Mouse (Mus musculus): ENCODE results near the gene Dntt. TPM values are rescaled to one million over a fixed set of nuclear protein-coding genes. Genes with fewer than 3 reads are reported as not detected.

The Dntt gene
- polyA plus RNA-seq, 1 experiment from 2014 or later: not detected

GRCm38 (mm10) chr19:41014003-41014402 lies 15.1 kb upstream of the Dntt start:
- ATAC-seq (ENCODE audit: low FRiP score, low read depth): no peak
- H3K9ac ChIP-seq: no peak overlapping the region
- no peak overlapping the region for H3K4me3 ChIP-seq
- no peaks in the 10 kb centered on the region for H3K36me3 ChIP-seq
- 22% methylated on average over 9 of the region's 9 CpGs for WGBS
- peaks cover 7% of the 10 kb centered on the region for H3K4me1 ChIP-seq
- peaks cover 19% of the 10 kb centered on the region for H3K27me3 ChIP-seq
- no peaks in the 10 kb centered on the region for H3K9me3 ChIP-seq
- no peak overlapping the region for H3K4me2 ChIP-seq (replicated peaks)
- no peak overlapping the region for H3K27ac ChIP-seq

- peak; percentile 19; the same call in 1 of the 2 replicates for ATAC-seq (ENCODE audit: low FRiP score, low read depth)
- Histone ChIP-seq H3K4me3 (peak overlapping the region; percentile 20; the same call in 1 of the 2 replicates), H3K36me3 (no peaks in the 10 kb centered on the region), H3K27me3 (peaks cover 26% of the 10 kb centered on the region), H3K9ac (peak overlapping the region; percentile 31; the same call in 1 of the 2 replicates), H3K4me1 (peaks cover 7% of the 10 kb centered on the region), H3K9me3 (no peaks in the 10 kb centered on the region), H3K4me2 (replicated peaks) (peak overlapping the region; percentile 59), H3K27ac (no peak overlapping the region)
- 19% methylated on average over 14 of the region's 14 CpGs for WGBS
Measured at GRCm38 (mm10) chr19:41015951-41016716, 12.9 kb upstream of the Dntt start.

GRCm38 (mm10) chr19:41019164-41019675 lies 9.9 kb upstream of the Dntt start:
- H3K4me2 ChIP-seq (replicated peaks): no peak overlapping the region
- no peaks in the 10 kb centered on the region for H3K36me3 ChIP-seq
- no peak overlapping the region for H3K9ac ChIP-seq
- no peaks in the 10 kb centered on the region for H3K9me3 ChIP-seq
- H3K4me1 ChIP-seq: peaks cover 4% of the 10 kb centered on the region; the same call in 1 of the 2 replicates
- no peak overlapping the region for H3K4me3 ChIP-seq
- H3K27ac ChIP-seq: no peak overlapping the region
- WGBS: 73% methylated on average over 5 of the region's 5 CpGs
- no peak for ATAC-seq (ENCODE audit: low FRiP score, low read depth)
- peaks cover 15% of the 10 kb centered on the region; the same call in 1 of the 2 replicates for H3K27me3 ChIP-seq

- Histone ChIP-seq H3K27me3 (peaks cover 8% of the 10 kb centered on the region; the same call in 1 of the 2 replicates), H3K27ac (no peak overlapping the region), H3K4me2 (replicated peaks) (no peak overlapping the region), H3K4me1 (peaks cover 4% of the 10 kb centered on the region; the same call in 1 of the 2 replicates), H3K36me3 (no peaks in the 10 kb centered on the region), H3K9me3 (no peaks in the 10 kb centered on the region), H3K4me3 (no peak overlapping the region), H3K9ac (no peak overlapping the region)
- no peak for ATAC-seq (ENCODE audit: low FRiP score, low read depth)
- WGBS: 43% methylated on average over 3 of the region's 3 CpGs
Measured at GRCm38 (mm10) chr19:41020537-41020936, 8.5 kb upstream of the Dntt start.

- no peak for ATAC-seq (ENCODE audit: low FRiP score, low read depth)
- Histone ChIP-seq H3K9me3 (no peaks in the 10 kb centered on the region), H3K4me1 (no peaks in the 10 kb centered on the region)
Measured at GRCm38 (mm10) chr19:41022244-41022643, 6.8 kb upstream of the Dntt start.

GRCm38 (mm10) chr19:41026551-41026950 lies 2.5 kb upstream of the Dntt start:
- H3K9me3 ChIP-seq: no peaks in the 10 kb centered on the region
- no peak overlapping the region for H3K9ac ChIP-seq
- no peak for ATAC-seq (ENCODE audit: low FRiP score, low read depth)
- no peaks in the 10 kb centered on the region for H3K4me1 ChIP-seq
- no peak overlapping the region for H3K4me2 ChIP-seq (replicated peaks)
- H3K4me3 ChIP-seq: no peak overlapping the region
- 91% methylated on average over 8 of the region's 8 CpGs for WGBS
- no peaks in the 10 kb centered on the region for H3K27me3 ChIP-seq
- H3K36me3 ChIP-seq: no peaks in the 10 kb centered on the region
- no peak overlapping the region for H3K27ac ChIP-seq

More at GRCm38 (mm10) chr19:41022244-41022643, 6.8 kb upstream of the Dntt start:
- Histone ChIP-seq H3K27me3 (peaks cover 8% of the 10 kb centered on the region; the same call in 1 of the 2 replicates), H3K9ac (no peak overlapping the region), H3K4me3 (no peak overlapping the region), H3K4me2 (replicated peaks) (no peak overlapping the region), H3K27ac (no peak overlapping the region), H3K36me3 (no peaks in the 10 kb centered on the region)
- WGBS: 82% methylated on average over 4 of the region's 4 CpGs

GRCm38 (mm10) chr19:41027024-41027423 lies 2.1 kb upstream of the Dntt start:
- Histone ChIP-seq H3K9ac (no peak overlapping the region), H3K36me3 (no peaks in the 10 kb centered on the region), H3K4me1 (no peaks in the 10 kb centered on the region), H3K4me2 (replicated peaks) (no peak overlapping the region), H3K27me3 (no peaks in the 10 kb centered on the region), H3K27ac (no peak overlapping the region), H3K9me3 (no peaks in the 10 kb centered on the region), H3K4me3 (no peak overlapping the region)
- WGBS: 87% methylated on average over 5 of the region's 5 CpGs
- no peak for ATAC-seq (ENCODE audit: low FRiP score, low read depth)

- H3K4me1 ChIP-seq: no peaks in the 10 kb centered on the region
- H3K9me3 ChIP-seq: no peaks in the 10 kb centered on the region
- 94% methylated on average over 9 of the region's 9 CpGs for WGBS
- no peak overlapping the region for H3K27ac ChIP-seq
- no peak for ATAC-seq (ENCODE audit: low FRiP score, low read depth)
- H3K36me3 ChIP-seq: no peaks in the 10 kb centered on the region
- no peak overlapping the region for H3K4me2 ChIP-seq (replicated peaks)
- H3K27me3 ChIP-seq: no peaks in the 10 kb centered on the region
- no peak overlapping the region for H3K4me3 ChIP-seq
- H3K9ac ChIP-seq: no peak overlapping the region
Measured at GRCm38 (mm10) chr19:41027601-41028000, 1.5 kb upstream of the Dntt start.

GRCm38 (mm10) chr19:41030161-41030560 lies 1.1 kb downstream of the Dntt start:
- H3K4me1 ChIP-seq: peaks cover 6% of the 10 kb centered on the region; the same call in 1 of the 2 replicates
- H3K36me3 ChIP-seq: no peaks in the 10 kb centered on the region
- 70% methylated on average over 6 of the region's 6 CpGs for WGBS
- H3K4me3 ChIP-seq: no peak overlapping the region
- H3K4me2 ChIP-seq (replicated peaks): no peak overlapping the region
- H3K9me3 ChIP-seq: no peaks in the 10 kb centered on the region
- no peak overlapping the region for H3K9ac ChIP-seq
- H3K27me3 ChIP-seq: peaks cover 4% of the 10 kb centered on the region; the same call in 1 of the 2 replicates
- no peak for ATAC-seq (ENCODE audit: low FRiP score, low read depth)
- no peak overlapping the region for H3K27ac ChIP-seq

- Histone ChIP-seq H3K9me3 (no peaks in the 10 kb centered on the region), H3K4me1 (peaks cover 6% of the 10 kb centered on the region; the same call in 1 of the 2 replicates), H3K36me3 (no peaks in the 10 kb centered on the region), H3K9ac (no peak overlapping the region), H3K4me3 (no peak overlapping the region), H3K4me2 (replicated peaks) (no peak overlapping the region), H3K27me3 (peaks cover 8% of the 10 kb centered on the region; the same call in 1 of the 2 replicates), H3K27ac (no peak overlapping the region)
- WGBS: 77% methylated on average over 11 of the region's 11 CpGs
- ATAC-seq (ENCODE audit: low FRiP score, low read depth): no peak
Measured at GRCm38 (mm10) chr19:41031009-41031408, 1.9 kb downstream of the Dntt start.

GRCm38 (mm10) chr19:41031869-41032268 lies 2.8 kb downstream of the Dntt start:
- WGBS: 76% methylated on average over 6 of the region's 6 CpGs
- no peak overlapping the region for H3K4me2 ChIP-seq (replicated peaks)
- H3K9me3 ChIP-seq: no peaks in the 10 kb centered on the region
- no peaks in the 10 kb centered on the region for H3K36me3 ChIP-seq
- H3K27me3 ChIP-seq: peaks cover 8% of the 10 kb centered on the region; the same call in 1 of the 2 replicates
- H3K27ac ChIP-seq: no peak overlapping the region
- no peak for ATAC-seq (ENCODE audit: low FRiP score, low read depth)
- peaks cover 6% of the 10 kb centered on the region; the same call in 1 of the 2 replicates for H3K4me1 ChIP-seq
- no peak overlapping the region for H3K9ac ChIP-seq
- H3K4me3 ChIP-seq: no peak overlapping the region

GRCm38 (mm10) chr19:41035809-41036551 lies 6.9 kb downstream of the Dntt start:
- WGBS: 74% methylated on average over 4 of the region's 4 CpGs
- no peak for ATAC-seq (ENCODE audit: low FRiP score, low read depth)
- no peaks in the 10 kb centered on the region for H3K9me3 ChIP-seq

More at GRCm38 (mm10) chr19:41035809-41036551, 6.9 kb downstream of the Dntt start:
- H3K27ac ChIP-seq: no peak overlapping the region
- H3K27me3 ChIP-seq: peaks cover 8% of the 10 kb centered on the region; the same call in 1 of the 2 replicates
- H3K4me1 ChIP-seq: peaks cover 6% of the 10 kb centered on the region; the same call in 1 of the 2 replicates
- H3K36me3 ChIP-seq: no peaks in the 10 kb centered on the region
- no peak overlapping the region for H3K9ac ChIP-seq
- H3K4me3 ChIP-seq: no peak overlapping the region
- no peak overlapping the region for H3K4me2 ChIP-seq (replicated peaks)

Data from limb, embryonic 13.5 days (tissue).